Mouse (Mus musculus) forebrain, embryonic 12.5 days (tissue): ENCODE results near the gene Prim2. TPM values are rescaled to one million over a fixed set of nuclear protein-coding genes. Genes with fewer than 3 reads are reported as not detected.

Source experiments
- ATAC-seq: fragments of 200-750 bp; cut with Nextera tagmentation; 2 replicates; pipeline ENCODE4 v1.8.0; 2017; ENCODE audit warnings: moderate TSS enrichment; ENCODE audit not compliant: low FRiP score
- H3K27ac ChIP-seq: fragments of 300-500 bp; sonication (generic); 2 replicates; pipeline ENCODE4 v1.5.1; 2016; ENCODE audit warnings: mild to moderate bottlenecking
- H3K27me3 ChIP-seq: fragments of 300-500 bp; sonication (generic); 2 replicates; pipeline ENCODE4 v1.6.1; 2016; ENCODE audit warnings: mild to moderate bottlenecking
- H3K36me3 ChIP-seq: fragments of 300-500 bp; sonication (generic); replicated peaks from 2 replicates; pipeline ENCODE4 v1.6.1; 2016; ENCODE audit warnings: mild to moderate bottlenecking
- H3K4me1 ChIP-seq: fragments of 300-500 bp; sonication (generic); 2 replicates; pipeline ENCODE4 v1.6.1; 2016
- H3K4me2 ChIP-seq: fragments of 300-500 bp; sonication (generic); 2 replicates; pipeline ENCODE4 v1.6.1; 2016; ENCODE audit warnings: mild to moderate bottlenecking, moderate library complexity
- H3K4me3 ChIP-seq: fragments of 300-500 bp; sonication (generic); replicated peaks from 2 replicates; pipeline ENCODE4 v1.5.1; 2016; ENCODE audit warnings: mild to moderate bottlenecking
- H3K9ac ChIP-seq: fragments of 300-500 bp; sonication (generic); 2 replicates; pipeline ENCODE4 v1.6.1; 2016; ENCODE audit warnings: mild to moderate bottlenecking
- H3K9me3 ChIP-seq: fragments of 300-500 bp; sonication (generic); 2 replicates; pipeline ENCODE4 v1.6.1; 2016
- WGBS: fragments of 180-500 bp; shearing (Covaris S2); methylation state at CpG from one replicate; pipeline ENCODE4 v1.1.7; 2016; 5-methylcytosine and 5-hydroxymethylcytosine counted together
- polyA plus RNA-seq: library from polyadenylated mRNA; unstranded; fragments of >200 nt; fragmentation: Nextera tagmentation; extraction: Ambion mirVana; gene quantifications from 2 replicates; pipeline ENCODE4 v1.2.1, GENCODE M21; 2016

Gene Prim2
- polyA plus RNA-seq, 1 experiment from 2014 or later, result 50.0 TPM

DNA sequence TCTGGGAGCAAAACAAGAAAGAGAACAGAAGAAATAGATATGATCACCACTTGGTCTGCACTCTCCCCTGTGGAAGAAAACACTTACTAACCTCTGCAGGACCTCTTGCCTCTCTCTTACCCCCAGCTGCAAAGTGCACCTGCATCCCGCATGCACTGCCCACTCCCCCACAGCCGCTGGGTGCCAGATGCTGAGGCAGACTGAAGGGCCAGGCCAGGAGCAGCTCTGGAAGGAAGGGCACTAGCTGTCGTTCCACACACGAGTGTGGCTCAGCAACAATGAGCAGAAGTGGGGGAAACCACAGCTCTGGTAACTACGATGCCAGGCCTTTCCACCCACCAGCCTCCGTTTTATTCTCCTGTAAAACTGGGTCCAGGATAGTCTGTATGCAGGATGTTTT, 105.6 kb downstream of the Prim2 start:
- H3K4me2 ChIP-seq, result no peak overlapping the region
- H3K4me3 ChIP-seq, result no peak overlapping the region
- no peaks in the 10 kb centered on the region for H3K4me1 ChIP-seq
- no peak overlapping the region for H3K9ac ChIP-seq
- no peak overlapping the region for H3K27ac ChIP-seq
- no peaks in the 10 kb centered on the region for H3K9me3 ChIP-seq
- 87% methylated on average over 6 of the region's 6 CpGs for WGBS
- no peaks in the 10 kb centered on the region for H3K27me3 ChIP-seq
- H3K36me3 ChIP-seq, result no peaks in the 10 kb centered on the region
- no peak for ATAC-seq

DNA sequence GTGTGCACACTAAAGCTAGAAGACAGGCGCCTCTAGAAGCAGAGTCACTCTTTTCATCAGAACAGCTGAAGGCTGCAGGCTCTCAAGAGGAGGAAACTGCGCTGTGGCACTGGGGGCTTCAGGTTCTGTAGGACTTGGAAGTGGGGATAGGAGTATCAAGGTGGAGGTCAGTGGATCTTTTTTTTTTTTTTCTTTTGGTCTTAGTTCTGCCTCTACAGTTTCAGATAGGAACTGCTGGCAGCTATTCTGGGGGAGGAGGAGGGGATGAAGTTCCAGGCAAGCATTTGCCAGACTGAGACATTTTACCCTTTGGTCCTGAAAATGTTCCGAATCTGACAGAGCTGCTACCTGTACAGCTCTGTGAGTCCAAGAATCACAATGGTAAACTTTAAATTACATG, 106.0 kb downstream of the Prim2 start:
- Histone ChIP-seq H3K27ac (no peak overlapping the region), H3K36me3 (no peaks in the 10 kb centered on the region), H3K4me1 (no peaks in the 10 kb centered on the region), H3K4me2 (no peak overlapping the region), H3K4me3 (no peak overlapping the region), H3K9ac (no peak overlapping the region), H3K9me3 (no peaks in the 10 kb centered on the region), H3K27me3 (no peaks in the 10 kb centered on the region)
- 85% methylated on average over 3 of the region's 3 CpGs for WGBS
- ATAC-seq, result no peak

DNA sequence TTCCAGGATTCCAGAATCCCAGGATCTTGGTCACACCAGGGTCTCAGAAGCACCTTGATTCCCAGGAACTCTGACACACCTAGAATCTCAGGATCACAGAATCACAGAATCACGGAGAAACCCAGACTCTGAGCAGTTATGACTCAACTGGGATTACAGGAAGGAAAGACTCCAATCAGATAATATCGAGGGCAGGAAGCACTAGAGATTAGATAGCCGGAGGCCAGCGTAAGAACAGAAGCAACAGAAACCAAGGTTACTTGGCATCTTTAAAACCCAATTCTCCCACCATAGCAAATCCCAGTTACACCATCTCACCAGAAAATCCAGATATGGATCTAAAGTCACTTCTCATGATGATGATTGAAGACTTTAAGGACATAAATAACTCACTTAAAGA, 113.0 kb downstream of the Prim2 start:
- Histone ChIP-seq H3K27me3 (no peaks in the 10 kb centered on the region), H3K4me1 (no peaks in the 10 kb centered on the region), H3K4me3 (no peak overlapping the region), H3K36me3 (no peaks in the 10 kb centered on the region), H3K9ac (no peak overlapping the region), H3K9me3 (no peaks in the 10 kb centered on the region), H3K4me2 (no peak overlapping the region), H3K27ac (no peak overlapping the region)
- WGBS, result 89% methylated on average over 4 of the region's 4 CpGs
- ATAC-seq, result no peak

DNA sequence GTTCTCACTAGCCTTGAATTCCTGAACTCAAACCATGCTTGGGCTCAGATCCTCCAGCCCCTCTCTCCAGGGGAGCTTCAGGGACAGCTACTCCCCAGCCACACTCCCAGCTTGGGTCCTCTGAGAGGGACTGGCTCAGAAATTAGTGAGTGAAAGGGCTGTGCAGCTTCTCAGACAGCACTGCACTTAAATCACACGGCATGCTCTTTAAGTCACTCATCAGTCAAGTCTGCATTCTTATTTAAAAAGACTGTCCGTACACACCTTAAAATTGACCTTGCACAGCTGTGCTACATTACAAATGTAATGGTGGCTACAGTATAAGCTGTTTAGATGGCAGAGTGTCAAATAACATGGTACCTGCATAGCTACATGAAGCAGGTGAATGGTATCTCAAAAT, 114.0 kb downstream of the Prim2 start:
- Histone ChIP-seq H3K9ac (no peak overlapping the region), H3K4me2 (no peak overlapping the region), H3K4me1 (no peaks in the 10 kb centered on the region), H3K4me3 (no peak overlapping the region), H3K27me3 (no peaks in the 10 kb centered on the region), H3K9me3 (no peaks in the 10 kb centered on the region), H3K36me3 (no peaks in the 10 kb centered on the region), H3K27ac (no peak overlapping the region)
- no peak for ATAC-seq
- 79% methylated on average over 2 of the region's 2 CpGs for WGBS

DNA sequence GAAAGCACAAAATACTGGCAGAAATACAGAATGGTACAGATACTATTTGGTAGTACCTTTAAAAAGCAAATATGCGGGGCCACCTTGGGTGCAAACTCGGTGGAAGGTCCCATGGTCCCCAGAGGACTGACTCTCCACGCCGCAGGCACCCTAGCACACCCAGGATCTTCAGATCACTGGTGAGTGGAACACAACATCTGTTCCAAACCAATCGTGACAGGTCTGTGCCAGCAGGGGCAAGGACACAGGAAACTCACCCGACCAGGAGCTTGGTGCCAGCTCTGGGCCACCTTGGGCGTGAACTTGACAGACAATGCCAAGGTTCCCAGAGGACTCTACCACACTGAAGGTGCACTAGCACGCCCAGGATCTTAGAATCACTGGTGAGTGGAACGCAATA, 118.2 kb downstream of the Prim2 start:
- Histone ChIP-seq H3K4me2 (no peak overlapping the region), H3K36me3 (no peaks in the 10 kb centered on the region), H3K9ac (no peak overlapping the region), H3K27me3 (no peaks in the 10 kb centered on the region), H3K27ac (no peak overlapping the region), H3K9me3 (no peaks in the 10 kb centered on the region), H3K4me3 (no peak overlapping the region), H3K4me1 (no peaks in the 10 kb centered on the region)
- WGBS, result 93% methylated on average over 9 of the region's 9 CpGs
- no peak for ATAC-seq

DNA sequence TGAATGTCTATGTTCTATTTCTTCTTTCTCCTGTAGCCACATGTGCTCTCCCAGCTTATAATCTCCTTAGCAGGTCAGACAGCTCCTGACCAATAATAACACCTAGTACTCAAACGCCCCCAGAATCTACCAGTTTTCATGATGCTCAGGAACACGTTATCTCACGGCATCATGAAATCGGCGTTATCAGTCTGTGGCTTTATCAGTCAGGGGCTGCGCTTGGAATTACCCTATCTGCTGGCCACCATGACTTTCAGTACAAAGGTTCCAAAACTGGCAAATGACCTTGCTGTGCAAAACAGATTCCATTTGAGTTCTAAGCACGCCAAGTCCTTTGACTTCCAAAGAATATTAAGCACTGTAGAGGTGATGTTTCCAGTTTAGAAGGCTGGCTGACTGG, 127.9 kb downstream of the Prim2 start:
- Histone ChIP-seq H3K27me3 (no peaks in the 10 kb centered on the region), H3K4me1 (no peaks in the 10 kb centered on the region), H3K9me3 (0 out of 2 replicates have a peak, but pooled peaks cover 3% of the 10 kb centered on the region), H3K4me2 (no peak overlapping the region), H3K27ac (no peak overlapping the region), H3K9ac (no peak overlapping the region), H3K36me3 (no peaks in the 10 kb centered on the region), H3K4me3 (no peak overlapping the region)
- ATAC-seq, result no peak
- 95% methylated on average over 7 of the region's 7 CpGs for WGBS

GRCm38 (mm10) chr1:33537948-33538347, 131.6 kb downstream of the Prim2 start:
- no peak for ATAC-seq
- Histone ChIP-seq H3K36me3 (no peaks in the 10 kb centered on the region), H3K27ac (no peak overlapping the region), H3K9me3 (0 out of 2 replicates have a peak, but pooled peaks cover 5% of the 10 kb centered on the region), H3K27me3 (no peaks in the 10 kb centered on the region), H3K9ac (no peak overlapping the region), H3K4me2 (no peak overlapping the region), H3K4me3 (no peak overlapping the region), H3K4me1 (no peaks in the 10 kb centered on the region)

DNA sequence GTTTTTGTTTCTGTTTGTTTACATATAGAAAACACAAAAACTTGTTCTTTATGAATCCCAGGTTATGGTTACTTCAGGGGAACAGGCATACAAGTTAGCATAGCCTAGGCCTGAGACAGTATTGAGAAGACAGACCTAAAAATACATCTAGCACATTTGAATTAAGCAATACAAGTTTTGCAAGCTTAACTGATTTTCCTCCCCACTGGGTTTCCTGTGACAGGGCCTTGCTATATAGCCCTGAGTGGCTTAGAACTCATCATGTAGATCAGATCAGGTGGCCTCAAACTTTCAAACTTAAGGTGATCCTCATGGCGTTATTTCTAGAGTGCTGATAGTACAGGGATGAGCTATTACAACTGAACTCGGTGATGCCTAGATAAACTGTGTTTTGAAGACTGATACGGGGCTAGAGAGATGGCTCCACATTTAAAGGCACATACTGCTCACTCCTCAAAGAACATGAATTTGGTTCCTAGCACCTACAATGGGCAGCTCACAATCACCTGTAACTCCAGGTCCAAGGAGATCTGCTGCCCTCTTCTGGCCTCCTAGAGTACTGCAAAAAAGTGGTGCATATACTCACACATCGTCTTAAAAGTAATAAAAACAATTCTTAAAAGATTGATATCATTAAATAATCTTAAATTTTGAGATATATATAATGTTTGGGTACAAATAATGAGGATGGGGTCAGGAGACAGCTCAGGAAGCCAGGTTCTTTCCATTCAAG, 133.2 kb downstream of the Prim2 start:
- no peak overlapping the region for H3K4me3 ChIP-seq
- no peak overlapping the region for H3K4me2 ChIP-seq
- no peak overlapping the region for H3K9ac ChIP-seq
- H3K4me1 ChIP-seq, result peaks cover 8% of the 10 kb centered on the region
- no peak for ATAC-seq
- 96% methylated on average over 4 of the region's 4 CpGs for WGBS
- 0 out of 2 replicates have a peak, but pooled peaks cover 5% of the 10 kb centered on the region for H3K9me3 ChIP-seq
- no peaks in the 10 kb centered on the region for H3K36me3 ChIP-seq
- no peaks in the 10 kb centered on the region for H3K27me3 ChIP-seq
- no peak overlapping the region for H3K27ac ChIP-seq

- Histone ChIP-seq H3K4me1 (peaks cover 10% of the 10 kb centered on the region), H3K27me3 (no peaks in the 10 kb centered on the region), H3K27ac (no peak overlapping the region), H3K4me3 (no peak overlapping the region), H3K9me3 (0 out of 2 replicates have a peak, but pooled peaks cover 5% of the 10 kb centered on the region), H3K4me2 (no peak overlapping the region), H3K9ac (no peak overlapping the region), H3K36me3 (no peaks in the 10 kb centered on the region)
- ATAC-seq, result no peak
- WGBS, result 88% methylated on average over 2 of the region's 2 CpGs
These were observed 134.4 kb downstream of the Prim2 start for GRCm38 (mm10) chr1:33535140-33535686.

DNA sequence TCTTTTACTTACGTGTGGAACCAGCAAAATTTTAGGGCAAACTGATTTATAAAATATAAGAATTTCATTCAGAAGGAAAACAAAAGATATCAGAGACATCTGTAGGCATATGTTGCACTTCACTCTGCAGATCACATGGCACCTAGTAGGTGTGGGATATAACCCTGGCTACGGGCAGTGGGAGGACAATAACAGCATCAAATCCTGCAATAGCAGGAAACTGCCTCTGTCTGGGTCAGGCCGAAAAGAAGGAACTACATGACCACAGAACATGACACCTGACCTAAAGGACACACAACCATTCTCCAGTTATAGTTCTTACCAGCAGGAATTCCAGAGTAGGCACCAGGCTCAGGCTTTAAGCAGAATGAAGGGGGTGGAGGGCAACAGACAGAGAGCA, 137.7 kb downstream of the Prim2 start:
- H3K27me3 ChIP-seq, result no peaks in the 10 kb centered on the region
- no peak for ATAC-seq
- WGBS, result 80% methylated on average over 3 of the region's 3 CpGs
- H3K36me3 ChIP-seq, result no peaks in the 10 kb centered on the region
- no peak overlapping the region for H3K4me2 ChIP-seq
- peaks cover 15% of the 10 kb centered on the region for H3K4me1 ChIP-seq
- no peak overlapping the region for H3K4me3 ChIP-seq
- H3K9ac ChIP-seq, result no peak overlapping the region
- H3K27ac ChIP-seq, result no peak overlapping the region
- H3K9me3 ChIP-seq, result 0 out of 2 replicates have a peak, but pooled peaks cover 3% of the 10 kb centered on the region

DNA sequence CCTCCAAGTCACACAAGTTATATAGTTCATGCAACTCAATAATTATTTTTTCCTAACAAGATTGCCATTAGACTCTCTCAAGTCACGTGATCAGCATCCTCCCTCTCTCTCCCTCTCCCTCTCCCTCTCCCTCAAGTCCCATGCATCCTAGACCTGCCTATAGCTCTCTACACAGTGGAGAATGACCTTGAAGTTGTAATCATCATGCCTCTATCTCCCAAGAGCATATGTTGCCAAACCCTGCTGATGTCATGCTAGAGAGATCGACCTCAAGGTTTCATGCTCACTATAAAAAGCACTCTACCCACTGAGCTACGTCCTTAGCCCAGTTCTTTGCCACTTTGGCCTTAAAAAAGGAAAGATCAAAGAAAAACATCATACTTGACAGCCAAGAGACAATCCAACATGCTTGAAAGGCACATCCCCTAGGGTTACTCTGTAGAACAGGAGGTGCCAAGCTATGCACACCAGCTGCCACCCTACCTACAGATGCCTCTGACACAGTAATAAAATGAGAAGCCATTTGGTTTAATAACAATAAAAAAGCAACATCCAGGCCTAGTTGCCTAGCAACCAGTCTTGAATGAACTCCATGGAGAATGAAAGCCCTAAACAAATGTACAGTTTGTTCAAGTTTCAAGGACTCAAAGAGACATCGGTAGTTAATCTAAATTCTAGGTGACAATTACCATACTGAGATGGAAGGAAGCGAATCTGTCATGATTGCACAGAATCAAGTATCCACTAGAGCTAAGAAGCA, 138.3 kb downstream of the Prim2 start:
- Histone ChIP-seq H3K4me3 (no peak overlapping the region), H3K4me2 (no peak overlapping the region), H3K27ac (no peak overlapping the region), H3K9ac (no peak overlapping the region), H3K27me3 (no peaks in the 10 kb centered on the region), H3K4me1 (peaks cover 15% of the 10 kb centered on the region), H3K9me3 (no peaks in the 10 kb centered on the region), H3K36me3 (no peaks in the 10 kb centered on the region)
- WGBS, result 74% methylated on average over 5 of the region's 5 CpGs
- ATAC-seq, result peak; percentile 39; the same call in 1 of the 2 replicates

GRCm38 (mm10) chr1:33530491-33530890, 139.1 kb downstream of the Prim2 start:
- ATAC-seq, result no peak

More at GRCm38 (mm10) chr1:33530491-33530890, 139.1 kb downstream of the Prim2 start:
- no peaks in the 10 kb centered on the region for H3K36me3 ChIP-seq
- no peak overlapping the region for H3K4me3 ChIP-seq
- 96% methylated on average over 2 of the region's 2 CpGs for WGBS
- H3K9me3 ChIP-seq, result no peaks in the 10 kb centered on the region
- peaks cover 15% of the 10 kb centered on the region for H3K4me1 ChIP-seq
- H3K4me2 ChIP-seq, result no peak overlapping the region
- H3K27me3 ChIP-seq, result no peaks in the 10 kb centered on the region
- no peak overlapping the region for H3K27ac ChIP-seq
- H3K9ac ChIP-seq, result no peak overlapping the region
